Mouse (Mus musculus) C2C12 (cell line): ENCODE measurements around the gene E2f4.

Experiments used
- CEBPB ChIP-seq: IDR thresholded peaks from one replicate; pipeline ENCODE4 v1.6.1; 2011; ENCODE audit warnings: low read depth, mild to moderate bottlenecking, control low read depth, moderate library complexity
- CTCF ChIP-seq: IDR thresholded peaks from one replicate; pipeline ENCODE4 v1.5.1; 2011; ENCODE audit not compliant: control insufficient read depth, insufficient read depth, insufficient read length
- FOSL1 ChIP-seq: IDR thresholded peaks from one replicate; pipeline ENCODE4 v1.8.0; 2011; ENCODE audit warnings: mild to moderate bottlenecking, low read length; ENCODE audit not compliant: poor library complexity, insufficient read depth, severe bottlenecking
- MAX ChIP-seq: IDR thresholded peaks from one replicate; pipeline ENCODE4 v1.6.1; 2011; ENCODE audit warnings: mild to moderate bottlenecking, control low read depth
- USF1 ChIP-seq: IDR thresholded peaks from one replicate; pipeline ENCODE4 v1.6.1; 2011; ENCODE audit warnings: low read depth, mild to moderate bottlenecking, control low read depth, moderate library complexity

GRCm38 (mm10) chr8:105276292-105277120 lies 21.0 kb upstream of the E2f4 start:
- TF ChIP-seq CTCF (no peak), CEBPB (no peak), USF1 (no peak), MAX (no peak), FOSL1 (no peak)
